Mouse (Mus musculus): ENCODE measurements around the gene Fpr-rs7. TPM values are rescaled to one million over a fixed set of nuclear protein-coding genes. Genes with fewer than 3 reads are reported as not detected.

The Fpr-rs7 gene
- not detected for polyA plus RNA-seq (2014; fragmentation: Illumina TruSeq; extraction: RNeasy Lipid Tissue Mini Kit (QIAGEN cat#74804); ENCODE audit: low read depth, low replicate concordance)

DNA sequence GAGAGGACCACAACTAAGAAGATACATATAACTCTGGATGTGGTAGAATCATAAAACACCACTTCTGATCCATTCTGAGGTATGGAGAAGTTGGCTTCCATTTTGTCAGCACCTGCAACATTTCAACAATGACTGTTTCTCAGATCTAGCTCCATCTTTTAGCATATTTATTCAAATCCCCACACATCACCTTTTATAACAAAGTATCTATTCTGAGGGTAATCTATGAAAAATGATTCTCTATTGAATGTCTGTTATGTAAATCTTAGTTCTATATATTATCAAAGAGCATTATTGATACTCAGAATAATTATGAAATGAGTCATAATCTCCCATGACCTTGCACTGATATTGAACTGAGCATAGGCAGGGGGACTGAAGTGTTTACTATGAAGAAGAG, at the start of gene Fpr-rs7:
Gene Fpr-rs7, minus strand, starts transcription at position 101 of the 400 bp plus-strand sequence.

Other genes starting within 250 kb of the Fpr-rs7 start
- gene Vmn2r104, start 65.9 kb downstream of the Fpr-rs7 start, polyA plus RNA-seq (2014; fragmentation: Illumina TruSeq; extraction: RNeasy Lipid Tissue Mini Kit (QIAGEN cat#74804); ENCODE audit: low read depth, low replicate concordance), result not detected
- not detected for gene Fpr-rs6, start 68.9 kb upstream of the Fpr-rs7 start, polyA plus RNA-seq (2014; fragmentation: Illumina TruSeq; extraction: RNeasy Lipid Tissue Mini Kit (QIAGEN cat#74804); ENCODE audit: low read depth, low replicate concordance)
- gene Vmn2r105, start 120.8 kb upstream of the Fpr-rs7 start, polyA plus RNA-seq (2014; fragmentation: Illumina TruSeq; extraction: RNeasy Lipid Tissue Mini Kit (QIAGEN cat#74804); ENCODE audit: low read depth, low replicate concordance), result not detected
- not detected for gene Vmn2r106, start 171.3 kb upstream of the Fpr-rs7 start, polyA plus RNA-seq (2014; fragmentation: Illumina TruSeq; extraction: RNeasy Lipid Tissue Mini Kit (QIAGEN cat#74804); ENCODE audit: low read depth, low replicate concordance)
- gene Vmn2r107, start 231.0 kb upstream of the Fpr-rs7 start, polyA plus RNA-seq (2014; fragmentation: Illumina TruSeq; extraction: RNeasy Lipid Tissue Mini Kit (QIAGEN cat#74804); ENCODE audit: low read depth, low replicate concordance), result 0.91 TPM